Mouse (Mus musculus): ENCODE results near the gene Fam209.

Fam209 gene

DNA sequence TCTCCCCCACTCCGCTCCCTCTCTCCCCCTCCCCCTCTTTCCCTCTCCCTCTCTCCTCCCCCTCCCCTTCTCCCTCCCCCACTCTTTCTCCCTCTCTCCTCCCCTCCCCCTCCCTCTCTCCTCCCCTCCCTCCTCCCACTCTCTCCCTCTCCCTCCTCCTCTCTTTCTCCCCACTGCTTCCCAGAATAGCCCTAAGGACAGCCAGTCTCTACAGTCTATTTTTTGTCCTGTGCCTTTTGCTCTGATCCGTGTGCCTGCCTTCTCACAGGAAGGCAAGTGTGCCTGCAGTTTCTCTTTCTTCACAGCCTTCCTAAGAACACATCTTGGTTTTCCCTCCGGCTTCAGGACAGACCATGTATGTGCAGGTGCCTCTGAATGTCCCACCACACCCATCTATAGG is 5.0 kb downstream of the Fam209 start:
- DNase-seq (ENCODE audit: low read depth, low spot score), result no peak

DNA sequence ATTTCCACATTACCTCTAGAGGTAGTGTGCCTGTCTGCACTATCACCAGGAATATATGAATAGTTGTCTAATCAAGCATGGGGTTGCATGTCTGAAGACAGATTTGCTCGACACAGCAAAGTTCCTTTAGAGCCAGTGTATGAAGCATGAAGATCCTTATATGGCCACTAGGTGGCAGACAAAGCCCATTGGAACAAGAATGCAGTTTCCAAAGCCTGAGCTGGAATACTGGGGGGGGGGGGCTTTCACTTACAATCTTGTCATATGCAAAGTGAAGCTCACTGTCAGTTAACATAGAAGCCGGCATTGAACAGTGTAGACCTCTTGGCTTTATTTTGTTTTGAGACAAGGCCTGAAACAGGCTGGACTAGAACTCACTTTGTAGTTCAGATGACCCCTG is 5.5 kb downstream of the Fam209 start:
- DNase-seq (ENCODE audit: low read depth, low spot score), result peak; percentile 29

DNA sequence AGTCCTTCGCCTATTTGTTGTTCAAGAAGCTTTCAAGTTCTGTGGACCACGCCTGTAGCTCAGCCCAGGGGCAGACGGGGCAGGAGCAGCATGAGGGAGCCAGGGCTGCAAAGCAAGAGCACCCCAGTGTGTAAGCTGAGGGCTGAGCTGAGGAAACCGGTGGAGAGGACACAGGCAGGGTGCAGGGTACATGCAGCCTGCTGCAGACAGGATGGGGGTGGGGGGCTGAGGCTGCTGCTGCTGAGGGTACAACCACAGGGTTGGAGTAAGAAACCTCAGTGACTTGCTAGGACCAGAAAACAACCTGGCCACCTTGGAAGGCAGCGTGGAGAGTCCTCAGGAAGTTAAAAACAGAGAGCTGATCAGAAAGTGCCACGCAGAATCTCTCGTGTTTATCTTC is 8.0 kb downstream of the Fam209 start:
- no peak for DNase-seq (ENCODE audit: low read depth, low spot score)

DNA sequence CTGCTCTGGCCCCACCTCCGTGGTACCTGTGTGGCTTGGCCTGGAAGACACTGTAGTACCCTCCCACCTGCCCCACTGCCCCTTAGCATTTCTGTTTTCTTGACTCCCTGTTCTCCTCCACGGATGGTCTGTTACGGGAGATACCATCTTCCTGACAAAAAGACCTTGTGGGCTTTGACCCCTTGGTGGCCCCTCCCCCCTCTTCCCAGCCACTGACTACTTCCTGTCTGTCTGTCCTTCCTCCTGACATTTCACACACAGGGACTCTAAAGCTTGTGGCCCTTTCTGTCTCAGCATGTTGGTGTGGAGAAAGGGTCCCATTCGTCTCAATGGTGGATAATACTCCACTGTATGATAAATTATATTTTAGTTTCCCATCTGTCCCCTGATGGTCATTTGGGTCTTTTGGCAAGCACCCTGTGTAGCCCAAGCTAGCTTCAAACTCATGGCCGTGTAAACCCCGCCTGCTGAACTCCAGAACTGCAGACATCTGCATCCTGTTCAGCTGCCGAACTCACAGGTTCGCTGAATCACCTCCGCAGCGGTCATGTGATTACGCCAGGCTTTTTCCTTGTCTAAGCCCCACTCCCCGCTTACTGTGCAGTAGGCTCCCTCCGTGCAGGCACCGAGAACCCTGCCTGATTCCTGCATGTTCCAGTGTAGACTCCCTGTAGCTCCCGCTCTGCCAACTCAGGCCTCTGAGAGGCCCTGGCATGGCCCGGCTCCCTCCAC is 9.5 kb downstream of the Fam209 start:
- DNase-seq (ENCODE audit: low read depth, low spot score), result no peak

DNA sequence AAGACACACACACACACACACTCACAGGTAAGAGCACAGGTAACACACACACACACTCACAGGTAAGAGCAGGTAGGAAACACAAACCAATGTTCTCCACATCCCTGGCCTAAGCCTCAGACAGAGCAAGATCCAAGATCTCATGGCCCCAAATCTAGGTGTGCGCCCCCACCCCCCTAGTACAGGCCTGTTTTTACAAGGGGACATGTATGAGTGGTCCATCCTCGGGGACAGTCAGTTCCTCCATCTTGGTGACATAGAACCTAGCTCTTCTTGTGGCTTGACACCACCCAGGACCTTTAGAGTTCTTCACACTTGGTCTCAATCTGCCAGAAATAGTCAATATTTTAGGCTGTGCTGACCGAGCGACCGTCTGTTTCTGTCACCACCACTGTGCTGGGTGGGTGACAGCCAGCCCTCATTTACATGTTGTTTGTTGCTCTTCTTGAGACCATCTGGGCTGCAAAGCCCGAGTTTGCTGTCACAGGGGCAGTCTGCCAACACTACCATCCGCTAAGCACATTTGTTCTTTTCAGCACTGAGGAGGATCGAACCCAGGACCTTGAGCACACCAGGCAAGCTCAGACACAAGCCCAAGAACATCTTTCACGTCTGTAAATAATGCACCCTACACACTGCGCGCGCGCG is 11.6 kb downstream of the Fam209 start:
- DNase-seq (ENCODE audit: low read depth, low spot score), result no peak

DNA sequence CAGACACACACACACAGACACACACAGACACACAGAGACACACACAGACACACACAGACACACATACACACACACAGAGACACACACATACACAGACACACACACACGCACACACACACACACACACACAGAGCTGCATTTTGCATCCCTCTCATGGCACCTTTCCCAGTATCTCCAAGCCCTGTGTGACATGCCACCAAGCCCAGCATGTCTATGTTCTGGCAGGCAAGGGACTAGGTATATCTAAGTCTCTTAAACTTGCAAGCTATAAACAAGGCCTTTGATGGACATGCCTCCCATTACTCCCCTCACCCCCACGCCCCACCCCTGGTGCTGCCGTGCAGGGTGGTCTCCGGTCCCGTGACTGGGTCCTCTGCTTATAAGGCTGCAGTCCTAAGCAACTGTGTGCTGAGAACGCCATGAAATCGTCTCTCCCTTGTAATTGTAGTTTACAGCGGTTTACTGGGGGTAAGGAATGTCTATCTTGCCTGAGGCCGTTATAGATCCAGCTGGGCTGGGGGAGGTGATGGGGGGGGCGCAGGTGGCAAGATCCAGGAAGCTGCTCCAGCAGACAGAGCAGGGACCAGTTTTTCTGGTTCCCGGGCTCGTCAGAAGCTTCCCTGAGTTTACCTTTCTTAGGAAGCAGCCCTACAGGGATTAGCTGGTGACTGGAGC is 12.5 kb downstream of the Fam209 start:
- DNase-seq (ENCODE audit: low read depth, low spot score), result no peak

DNA sequence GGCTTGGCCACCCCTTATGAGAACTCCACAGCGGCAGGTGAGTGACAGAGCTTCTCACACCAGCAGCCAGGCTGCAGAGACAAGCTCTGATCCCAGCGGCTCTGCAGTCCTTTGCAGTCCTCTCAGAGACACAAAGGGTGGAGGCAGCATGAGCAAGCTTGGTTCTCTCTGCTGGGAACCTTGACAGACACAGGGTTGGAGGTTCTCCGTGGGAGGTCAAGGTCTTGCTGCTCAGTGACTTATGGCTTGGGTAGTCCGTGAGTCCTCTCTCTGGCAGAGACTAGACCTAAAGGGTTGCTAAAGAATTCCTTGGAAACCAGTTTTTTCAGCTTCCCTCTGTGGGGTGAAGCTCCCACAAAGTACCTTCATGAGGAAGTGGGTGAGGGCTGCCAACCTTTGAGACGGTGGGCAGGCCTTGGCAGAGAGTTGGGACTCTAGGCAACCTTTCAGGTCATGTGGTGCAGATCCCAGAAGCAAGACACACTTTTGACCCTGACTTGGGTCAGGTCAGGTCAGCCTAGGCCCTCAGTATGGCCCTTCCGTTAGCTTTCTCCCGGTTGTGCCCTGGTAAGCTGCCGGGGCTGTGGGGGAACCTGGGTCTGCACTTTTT is 24.5 kb downstream of the Fam209 start:
- DNase-seq (ENCODE audit: low read depth, low spot score), result no peak

DNA sequence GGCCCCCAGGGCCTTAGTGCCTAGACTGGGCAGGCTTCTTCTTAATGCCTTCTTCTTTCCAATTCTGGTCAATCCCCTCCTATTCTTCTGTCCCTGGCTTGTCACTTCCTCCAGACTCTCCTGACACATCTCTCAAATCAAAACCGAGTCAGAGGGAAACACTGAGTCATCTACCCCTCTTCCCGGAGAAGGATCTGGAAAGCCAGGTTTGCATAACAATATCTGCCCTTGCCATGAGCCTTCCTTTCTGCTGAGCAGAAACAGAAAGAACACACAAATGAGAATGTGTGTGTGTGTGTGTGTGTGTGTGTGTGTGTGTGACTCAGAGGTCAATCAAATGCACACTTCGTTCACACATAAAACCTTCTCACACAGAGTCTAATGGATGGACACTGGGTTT is 26.5 kb downstream of the Fam209 start:
- no peak for DNase-seq (ENCODE audit: low read depth, low spot score)

DNA sequence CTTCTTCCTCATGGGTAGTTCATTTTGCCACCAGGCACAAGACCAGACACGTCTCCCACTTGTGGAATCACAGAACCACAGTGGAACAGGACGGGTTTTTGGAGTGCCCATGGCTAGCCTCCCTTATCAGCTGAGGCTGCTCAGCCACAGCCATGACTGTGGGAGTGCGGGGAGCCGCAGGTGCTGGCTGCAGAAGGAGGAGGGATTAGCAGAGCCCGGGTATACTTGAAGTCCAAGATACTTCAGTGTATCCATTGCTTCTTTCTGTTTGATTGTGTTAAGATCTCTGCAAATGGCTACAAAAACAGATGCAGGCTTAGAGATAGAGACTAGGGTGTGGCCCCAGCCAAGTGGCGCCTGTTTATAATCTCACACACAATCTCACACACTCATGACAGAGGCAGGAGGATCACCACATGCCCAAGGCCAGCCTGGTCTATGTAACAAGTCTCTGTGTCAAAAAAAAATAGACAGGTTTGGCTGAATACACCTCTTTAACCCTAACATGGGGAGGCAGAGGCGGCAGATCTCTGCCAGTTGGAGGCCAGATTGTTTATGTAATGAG is 28.5 kb downstream of the Fam209 start:
- DNase-seq (ENCODE audit: low read depth, low spot score), result no peak

DNA sequence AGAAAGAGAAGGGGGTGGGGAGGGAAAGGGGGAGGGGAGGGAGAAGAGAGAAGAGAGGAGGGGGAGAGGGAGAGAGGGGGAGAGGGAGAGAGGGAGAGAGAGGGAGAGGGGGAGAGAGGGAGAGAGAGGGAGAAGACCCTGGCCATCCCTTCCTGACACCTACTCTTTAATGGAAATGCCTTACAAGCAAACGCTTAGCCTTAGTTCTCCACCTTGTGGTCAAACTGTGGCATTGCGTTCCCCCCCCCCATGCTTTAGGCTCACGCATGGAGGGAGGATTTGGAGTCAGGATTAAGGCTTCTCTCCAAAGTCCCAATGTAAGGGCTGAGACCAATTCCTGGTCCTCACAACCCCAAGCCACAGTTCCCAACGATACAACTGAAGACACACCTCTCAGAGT is 29.0 kb downstream of the Fam209 start:
- peak; percentile 58 for DNase-seq (ENCODE audit: low read depth, low spot score)

DNA sequence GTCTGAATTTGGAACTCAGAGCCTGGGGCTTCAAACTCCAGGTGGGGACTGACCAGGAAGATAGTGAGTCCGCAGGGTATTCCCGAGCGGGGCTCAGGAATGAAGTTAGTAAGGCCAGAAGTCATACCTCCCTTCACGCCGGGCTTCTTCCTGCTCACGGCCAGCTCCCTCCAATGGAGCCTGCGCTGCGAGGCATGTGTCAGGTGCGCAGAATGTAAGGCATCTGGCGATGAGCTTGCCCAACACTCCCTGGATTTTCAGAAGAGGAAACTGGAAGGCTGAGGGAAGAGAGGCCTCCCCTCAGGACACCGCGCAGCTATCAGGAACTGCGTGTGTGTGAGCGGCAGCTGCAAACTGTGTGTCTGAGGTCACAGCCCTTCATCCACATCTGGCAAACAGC is 29.8 kb downstream of the Fam209 start:
- no peak for DNase-seq (ENCODE audit: low read depth, low spot score)

DNA sequence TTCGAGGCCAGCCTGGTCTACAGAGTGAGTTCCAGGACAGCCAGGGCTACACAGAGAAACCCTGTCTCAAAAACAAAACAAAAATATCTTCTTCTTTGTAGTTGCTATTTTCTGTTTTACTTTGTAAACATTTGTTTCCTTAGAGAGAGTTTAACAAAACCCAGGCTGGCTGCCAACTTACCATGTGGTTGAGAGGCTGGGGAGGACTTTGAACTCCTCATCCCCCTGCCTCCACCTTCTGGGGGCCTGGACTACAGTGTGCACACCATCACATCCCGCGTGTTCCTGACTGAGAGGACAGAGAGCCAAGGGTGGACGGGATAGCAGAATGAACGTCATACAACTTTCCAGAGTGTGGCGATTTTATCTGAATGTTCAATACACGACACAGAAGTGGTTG is 33.8 kb downstream of the Fam209 start:
- DNase-seq (ENCODE audit: low read depth, low spot score), result no peak

DNA sequence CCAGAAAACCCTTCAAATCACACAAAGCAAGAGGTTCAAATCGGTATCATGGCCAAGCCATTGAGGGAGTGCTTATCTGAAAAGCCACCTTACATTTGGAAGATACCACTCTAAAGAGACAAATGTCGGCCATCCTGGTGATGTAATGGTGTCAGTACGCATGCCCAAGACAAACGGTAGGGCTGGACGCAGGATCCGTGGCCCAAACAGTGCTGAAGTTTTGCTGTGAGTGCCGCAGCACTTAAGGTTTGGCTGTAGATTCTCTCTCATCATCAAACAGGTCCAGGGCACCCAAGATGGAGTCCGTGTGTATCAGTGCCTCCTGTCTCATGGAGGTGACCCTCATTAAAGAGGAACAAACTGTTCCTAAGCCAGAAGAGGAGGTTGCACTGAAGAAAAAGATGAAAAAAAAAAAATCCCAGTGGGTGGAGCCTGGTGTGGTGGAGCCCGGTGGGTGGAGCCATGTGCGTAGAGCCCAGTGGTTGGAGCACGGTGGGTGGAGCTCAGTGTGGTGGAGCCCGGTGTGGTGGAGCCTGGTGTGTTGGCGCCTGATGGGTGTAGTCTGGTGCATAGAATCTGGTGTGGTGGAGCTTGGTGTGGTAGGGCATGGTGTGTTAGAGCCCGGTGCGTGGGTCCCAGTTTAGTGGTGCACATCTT is 37.9 kb downstream of the Fam209 start:
- DNase-seq (ENCODE audit: low read depth, low spot score), result no peak

DNA sequence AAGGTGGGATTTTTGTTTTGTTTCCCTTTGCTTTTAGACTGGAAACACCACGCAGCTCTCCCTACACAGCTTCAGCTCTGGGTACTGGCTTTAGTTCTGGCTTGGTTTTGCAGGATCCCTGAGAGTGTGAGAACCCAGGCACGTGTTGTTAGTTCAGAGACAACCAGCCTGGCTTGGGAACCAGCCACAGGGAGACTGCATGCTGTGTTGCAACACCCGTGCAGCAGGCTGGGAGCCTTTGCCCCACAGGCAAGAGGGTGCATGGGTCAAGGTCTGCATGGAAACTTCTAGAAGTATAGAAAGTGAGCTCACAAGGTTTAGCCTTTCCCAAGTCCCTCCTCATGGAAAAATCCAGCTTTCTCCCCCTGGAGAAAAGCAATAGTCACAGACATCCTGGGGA is 38.6 kb downstream of the Fam209 start:
- no peak for DNase-seq (ENCODE audit: low read depth, low spot score)

DNA sequence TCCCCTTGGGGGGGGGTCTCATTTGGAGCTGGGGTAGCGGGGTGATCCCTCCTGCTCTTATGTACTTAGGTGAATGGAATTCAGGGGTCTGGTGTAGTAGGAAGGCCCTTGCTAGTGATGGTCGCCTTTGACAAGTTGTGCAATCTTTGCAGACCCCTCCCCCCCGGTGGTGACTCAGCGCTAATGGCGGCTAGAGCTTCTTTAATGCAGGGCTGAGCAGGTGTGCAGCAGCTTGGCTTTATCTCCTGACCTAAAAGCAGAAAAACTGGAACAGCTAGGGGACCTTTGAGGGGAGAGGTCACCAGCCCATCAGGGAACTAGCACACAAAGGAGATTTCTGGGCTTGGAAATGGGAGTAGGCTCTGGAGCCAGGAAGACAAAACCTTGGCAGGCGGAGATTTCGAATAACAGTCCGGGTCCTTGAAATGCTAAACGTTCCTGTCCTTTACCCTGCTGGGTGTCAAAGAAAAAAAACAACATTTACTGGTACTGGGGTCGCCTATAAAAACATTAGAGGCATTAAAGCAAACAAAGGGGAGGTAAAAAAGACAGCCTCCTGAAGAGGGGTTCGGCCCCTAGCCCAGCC is 44.2 kb downstream of the Fam209 start:
- no peak for DNase-seq (ENCODE audit: low read depth, low spot score)

DNA sequence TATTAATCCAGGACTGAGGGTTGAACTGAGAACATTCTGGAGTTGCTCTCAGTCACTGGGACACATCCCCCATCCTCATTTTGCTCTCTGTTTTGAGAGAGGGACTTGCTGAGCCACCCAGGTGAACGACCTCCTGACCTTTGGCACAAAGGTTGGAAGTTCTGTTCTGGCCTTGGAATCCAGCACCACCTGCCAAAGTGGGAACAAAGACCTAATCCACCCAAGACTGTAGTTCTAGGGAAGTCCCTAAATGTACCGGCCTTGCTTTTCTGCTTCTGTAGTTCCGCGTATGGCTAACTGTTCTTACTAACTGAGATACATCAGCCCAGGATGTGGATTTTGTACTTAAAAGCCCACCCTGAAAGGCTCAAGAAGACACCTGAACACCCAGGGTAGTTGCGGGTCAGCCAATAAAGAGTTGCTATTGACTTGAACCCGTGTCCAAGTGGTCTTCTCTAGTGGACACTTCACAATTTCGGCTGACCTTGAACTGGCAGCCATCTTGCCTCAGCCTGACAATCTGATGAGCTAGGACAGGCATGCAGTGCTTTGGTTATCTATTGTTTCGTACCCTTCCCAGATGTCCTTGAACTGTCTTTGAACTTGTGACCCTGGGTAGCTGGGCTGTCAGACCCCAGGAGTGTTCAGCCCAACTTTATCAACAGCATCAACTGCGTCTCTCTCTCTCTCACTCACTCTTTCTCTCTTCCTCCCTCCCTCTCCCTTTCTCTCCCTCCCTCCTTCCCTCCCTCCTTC is 48.5 kb downstream of the Fam209 start:
- no peak for DNase-seq (ENCODE audit: low read depth, low spot score)

DNA sequence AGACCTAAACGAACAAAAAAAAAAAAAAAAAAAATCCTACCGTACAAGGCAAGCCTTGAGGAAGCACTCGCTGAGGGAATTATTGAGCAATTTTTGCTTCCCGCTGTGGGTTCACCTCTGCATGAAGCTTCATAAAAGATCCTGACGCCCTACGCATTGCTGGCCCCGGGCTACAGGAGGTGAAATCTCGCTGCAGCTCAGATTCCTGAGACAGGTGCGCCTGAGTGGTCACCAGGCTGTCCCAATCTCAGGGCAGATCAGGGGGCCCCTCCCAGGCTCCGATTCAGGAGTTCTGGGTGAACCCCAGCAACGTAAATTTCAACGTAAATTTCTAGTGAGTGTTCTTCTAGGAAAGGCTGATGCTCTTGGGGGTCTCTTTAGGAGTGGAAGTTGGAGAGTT is 50.2 kb downstream of the Fam209 start:
- no peak for DNase-seq (ENCODE audit: low read depth, low spot score)
